Mouse (Mus musculus): ENCODE measurements around the gene Hpcal1.

DNA sequence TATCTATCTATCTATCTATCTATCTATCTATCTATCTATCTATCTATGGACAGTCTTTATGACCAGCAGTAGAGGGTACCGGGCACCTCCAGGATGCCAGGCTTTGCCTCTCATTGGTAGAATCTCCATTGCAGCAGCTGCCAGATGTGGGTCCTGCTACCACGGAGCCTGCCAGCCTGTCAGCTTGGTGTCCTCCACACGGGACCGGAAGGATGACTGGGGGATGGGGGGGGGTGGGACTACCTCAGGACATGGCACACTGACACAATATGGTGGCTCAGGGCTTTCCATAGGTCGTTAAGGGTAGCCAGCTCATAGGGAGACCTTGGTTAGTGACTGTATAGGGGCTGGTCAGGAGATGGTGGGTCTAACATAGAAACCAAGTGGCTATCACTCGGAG is 45.7 kb downstream of the Hpcal1 start:
- TF ChIP-seq CTCF (IDR thresholded peaks at IDR 0.05; ENCODE audit: borderline replicate concordance, insufficient read depth, low read depth, low read length), result no peak
- no peak for TF ChIP-seq POLR2A (IDR thresholded peaks at IDR 0.05; ENCODE audit: borderline replicate concordance, insufficient read depth, low read length)

All from cerebellum, adult 2 months (tissue).